Mouse (Mus musculus): Measurements from ENCODE around the gene Ifnl3. TPM values are rescaled to one million over a fixed set of nuclear protein-coding genes. Genes with fewer than 3 reads are reported as not detected.

Ifnl3 gene
- polyA plus RNA-seq, 1 experiment from 2014 or later = not detected

- Histone ChIP-seq H3K36me3 (ENCODE audit: control insufficient read depth, insufficient read depth, low read length) (peaks cover 56% of the 10 kb centered on the region), H3K9ac (ENCODE audit: low read length) (no peak overlapping the region), H3K9me3 (ENCODE audit: control insufficient read depth, low read length) (no peaks in the 10 kb centered on the region), H3K27me3 (ENCODE audit: control insufficient read depth, insufficient read depth, low read length) (no peaks in the 10 kb centered on the region), H3K4me2 (ENCODE audit: low read length) (no peak overlapping the region), H3K27ac (replicated peaks in 1 of 2; ENCODE audit: control insufficient read depth in 1 of 2, insufficient read depth in 1 of 2, low read depth in 2 of 2, low read length in 2 of 2) (no peak overlapping the region), H3K4me3 (ENCODE audit: control insufficient read depth in 1 of 2, insufficient read depth in 1 of 2, low read depth in 1 of 2, low read length in 2 of 2) (no peak overlapping the region), H3K4me1 (ENCODE audit: control insufficient read depth in 2 of 2, insufficient read depth in 2 of 2, low read length in 2 of 2) (peaks cover 7 to 13% of the 10 kb centered on the region in 2 experiments; a peak in 3 of 4 replicates)
- ATAC-seq (ENCODE audit: insufficient number of reproducible peaks, insufficient read depth, low FRiP score, low read depth) = no peak
- WGBS = 45% methylated on average over 4 of the region's 4 CpGs
These were observed 35.9 kb downstream of the Ifnl3 start for GRCm38 (mm10) chr7:28558486-28558885.

GRCm38 (mm10) chr7:28560856-28561255 is 38.2 kb downstream of the Ifnl3 start:
- WGBS = 89% methylated on average over 10 of the region's 10 CpGs
- Histone ChIP-seq H3K36me3 (ENCODE audit: control insufficient read depth, insufficient read depth, low read length) (peaks cover 80% of the 10 kb centered on the region), H3K9ac (ENCODE audit: low read length) (no peak overlapping the region), H3K27ac (replicated peaks in 1 of 2; ENCODE audit: control insufficient read depth in 1 of 2, insufficient read depth in 1 of 2, low read depth in 2 of 2, low read length in 2 of 2) (no peak overlapping the region), H3K4me2 (ENCODE audit: low read length) (no peak overlapping the region), H3K27me3 (ENCODE audit: control insufficient read depth, insufficient read depth, low read length) (no peaks in the 10 kb centered on the region), H3K4me3 (ENCODE audit: control insufficient read depth in 1 of 2, insufficient read depth in 1 of 2, low read depth in 1 of 2, low read length in 2 of 2) (no peak overlapping the region), H3K9me3 (ENCODE audit: control insufficient read depth, low read length) (no peaks in the 10 kb centered on the region), H3K4me1 (ENCODE audit: control insufficient read depth in 2 of 2, insufficient read depth in 2 of 2, low read length in 2 of 2) (peaks cover 7 to 13% of the 10 kb centered on the region in 2 experiments; a peak in 3 of 4 replicates)
- ATAC-seq (ENCODE audit: insufficient number of reproducible peaks, insufficient read depth, low FRiP score, low read depth) = no peak

GRCm38 (mm10) chr7:28561967-28562366 is 39.3 kb downstream of the Ifnl3 start:
- Histone ChIP-seq H3K27me3 (ENCODE audit: control insufficient read depth, insufficient read depth, low read length) (no peaks in the 10 kb centered on the region), H3K27ac (replicated peaks in 1 of 2; ENCODE audit: control insufficient read depth in 1 of 2, insufficient read depth in 1 of 2, low read depth in 2 of 2, low read length in 2 of 2) (no peak overlapping the region), H3K4me1 (ENCODE audit: control insufficient read depth in 2 of 2, insufficient read depth in 2 of 2, low read length in 2 of 2) (peaks cover 5 to 13% of the 10 kb centered on the region in 2 experiments; a peak in 3 of 4 replicates), H3K4me3 (ENCODE audit: control insufficient read depth in 1 of 2, insufficient read depth in 1 of 2, low read depth in 1 of 2, low read length in 2 of 2) (no peak overlapping the region), H3K9me3 (ENCODE audit: control insufficient read depth, low read length) (no peaks in the 10 kb centered on the region), H3K36me3 (ENCODE audit: control insufficient read depth, insufficient read depth, low read length) (peaks cover 90% of the 10 kb centered on the region), H3K4me2 (ENCODE audit: low read length) (no peak overlapping the region), H3K9ac (ENCODE audit: low read length) (no peak overlapping the region)
- 87% methylated on average over 11 of the region's 11 CpGs for WGBS
- no peak for ATAC-seq (ENCODE audit: insufficient number of reproducible peaks, insufficient read depth, low FRiP score, low read depth)

- no peak overlapping the region for H3K4me2 ChIP-seq (ENCODE audit: low read length)
- H3K36me3 ChIP-seq (ENCODE audit: control insufficient read depth, insufficient read depth, low read length) = peaks cover 92% of the 10 kb centered on the region
- H3K9ac ChIP-seq (ENCODE audit: low read length) = no peak overlapping the region
- 89% methylated on average over 13 of the region's 13 CpGs for WGBS
- no peaks in the 10 kb centered on the region for H3K27me3 ChIP-seq (ENCODE audit: control insufficient read depth, insufficient read depth, low read length)
- H3K4me3 ChIP-seq (ENCODE audit: control insufficient read depth in 1 of 2, insufficient read depth in 1 of 2, low read depth in 1 of 2, low read length in 2 of 2) = no peak overlapping the region
- no peak overlapping the region for H3K27ac ChIP-seq (replicated peaks in 1 of 2; ENCODE audit: control insufficient read depth in 1 of 2, insufficient read depth in 1 of 2, low read depth in 2 of 2, low read length in 2 of 2)
- peaks cover 5 to 12% of the 10 kb centered on the region in 2 experiments; a peak in 3 of 4 replicates for H3K4me1 ChIP-seq (ENCODE audit: control insufficient read depth in 2 of 2, insufficient read depth in 2 of 2, low read length in 2 of 2)
- ATAC-seq (ENCODE audit: insufficient number of reproducible peaks, insufficient read depth, low FRiP score, low read depth) = no peak
- no peaks in the 10 kb centered on the region for H3K9me3 ChIP-seq (ENCODE audit: control insufficient read depth, low read length)
These were observed 39.7 kb downstream of the Ifnl3 start for GRCm38 (mm10) chr7:28562371-28562770.

- Histone ChIP-seq H3K27me3 (ENCODE audit: control insufficient read depth, insufficient read depth, low read length) (no peaks in the 10 kb centered on the region), H3K4me1 (ENCODE audit: control insufficient read depth in 2 of 2, insufficient read depth in 2 of 2, low read length in 2 of 2) (peaks cover under 1 to 6% of the 10 kb centered on the region in 2 experiments; a peak in 3 of 4 replicates), H3K36me3 (ENCODE audit: control insufficient read depth, insufficient read depth, low read length) (peaks cover 98% of the 10 kb centered on the region), H3K9me3 (ENCODE audit: control insufficient read depth, low read length) (no peaks in the 10 kb centered on the region), H3K4me2 (ENCODE audit: low read length) (no peak overlapping the region), H3K9ac (ENCODE audit: low read length) (no peak overlapping the region), H3K4me3 (ENCODE audit: control insufficient read depth in 1 of 2, insufficient read depth in 1 of 2, low read depth in 1 of 2, low read length in 2 of 2) (no peak overlapping the region), H3K27ac (replicated peaks in 1 of 2; ENCODE audit: control insufficient read depth in 1 of 2, insufficient read depth in 1 of 2, low read depth in 2 of 2, low read length in 2 of 2) (no peak overlapping the region)
- WGBS = 92% methylated on average over 13 of the region's 13 CpGs
- ATAC-seq (ENCODE audit: insufficient number of reproducible peaks, insufficient read depth, low FRiP score, low read depth) = no peak
These were observed 40.3 kb downstream of the Ifnl3 start for GRCm38 (mm10) chr7:28562951-28563350.

GRCm38 (mm10) chr7:28565407-28565806 is 42.8 kb downstream of the Ifnl3 start:
- Histone ChIP-seq H3K9ac (ENCODE audit: low read length) (no peak overlapping the region), H3K4me1 (ENCODE audit: control insufficient read depth in 2 of 2, insufficient read depth in 2 of 2, low read length in 2 of 2) (peaks cover 7 to 11% of the 10 kb centered on the region in 2 experiments; a peak in 3 of 4 replicates), H3K27ac (replicated peaks in 1 of 2; ENCODE audit: control insufficient read depth in 1 of 2, insufficient read depth in 1 of 2, low read depth in 2 of 2, low read length in 2 of 2) (no peak overlapping the region), H3K36me3 (ENCODE audit: control insufficient read depth, insufficient read depth, low read length) (peaks cover 89% of the 10 kb centered on the region), H3K4me2 (ENCODE audit: low read length) (no peak overlapping the region), H3K4me3 (ENCODE audit: control insufficient read depth in 1 of 2, insufficient read depth in 1 of 2, low read depth in 1 of 2, low read length in 2 of 2) (no peak overlapping the region), H3K27me3 (ENCODE audit: control insufficient read depth, insufficient read depth, low read length) (no peaks in the 10 kb centered on the region), H3K9me3 (ENCODE audit: control insufficient read depth, low read length) (no peaks in the 10 kb centered on the region)
- ATAC-seq (ENCODE audit: insufficient number of reproducible peaks, insufficient read depth, low FRiP score, low read depth) = no peak
- WGBS = 87% methylated on average over 5 of the region's 5 CpGs

- peaks cover 23 to 32% of the 10 kb centered on the region in 2 experiments for H3K4me1 ChIP-seq (ENCODE audit: control insufficient read depth in 2 of 2, insufficient read depth in 2 of 2, low read length in 2 of 2)
- 88% methylated on average over 4 of the region's 4 CpGs for WGBS
- no peak overlapping the region for H3K9ac ChIP-seq (ENCODE audit: low read length)
- H3K27ac ChIP-seq (replicated peaks in 1 of 2; ENCODE audit: control insufficient read depth in 1 of 2, insufficient read depth in 1 of 2, low read depth in 2 of 2, low read length in 2 of 2) = no peak overlapping the region
- no peak overlapping the region for H3K4me2 ChIP-seq (ENCODE audit: low read length)
- H3K36me3 ChIP-seq (ENCODE audit: control insufficient read depth, insufficient read depth, low read length) = peaks cover 68% of the 10 kb centered on the region
- no peaks in the 10 kb centered on the region for H3K9me3 ChIP-seq (ENCODE audit: control insufficient read depth, low read length)
- H3K4me3 ChIP-seq (ENCODE audit: control insufficient read depth in 1 of 2, insufficient read depth in 1 of 2, low read depth in 1 of 2, low read length in 2 of 2) = no peak overlapping the region
- no peak for ATAC-seq (ENCODE audit: insufficient number of reproducible peaks, insufficient read depth, low FRiP score, low read depth)
- H3K27me3 ChIP-seq (ENCODE audit: control insufficient read depth, insufficient read depth, low read length) = no peaks in the 10 kb centered on the region
These were observed 44.9 kb downstream of the Ifnl3 start for GRCm38 (mm10) chr7:28567539-28567938.

GRCm38 (mm10) chr7:28568253-28568652 is 45.6 kb downstream of the Ifnl3 start:
- H3K27ac ChIP-seq (replicated peaks in 1 of 2; ENCODE audit: control insufficient read depth in 1 of 2, insufficient read depth in 1 of 2, low read depth in 2 of 2, low read length in 2 of 2) = no peak overlapping the region
- no peaks in the 10 kb centered on the region for H3K9me3 ChIP-seq (ENCODE audit: control insufficient read depth, low read length)
- H3K9ac ChIP-seq (ENCODE audit: low read length) = no peak overlapping the region
- peaks cover 61% of the 10 kb centered on the region for H3K36me3 ChIP-seq (ENCODE audit: control insufficient read depth, insufficient read depth, low read length)
- no peak for ATAC-seq (ENCODE audit: insufficient number of reproducible peaks, insufficient read depth, low FRiP score, low read depth)
- H3K4me3 ChIP-seq (ENCODE audit: control insufficient read depth in 1 of 2, insufficient read depth in 1 of 2, low read depth in 1 of 2, low read length in 2 of 2) = no peak overlapping the region
- H3K4me1 ChIP-seq (ENCODE audit: control insufficient read depth in 2 of 2, insufficient read depth in 2 of 2, low read length in 2 of 2) = peaks cover 29 to 32% of the 10 kb centered on the region in 2 experiments
- H3K27me3 ChIP-seq (ENCODE audit: control insufficient read depth, insufficient read depth, low read length) = no peaks in the 10 kb centered on the region
- H3K4me2 ChIP-seq (ENCODE audit: low read length) = no peak overlapping the region
